Mouse (Mus musculus): Measurements from ENCODE around the gene Foxb1. TPM values are rescaled to one million over a fixed set of nuclear protein-coding genes. Genes with fewer than 3 reads are reported as not detected.

The Foxb1 gene
- not detected in 2 replicates for polyA plus RNA-seq (2015; fragmentation: Nextera tagmentation; extraction: Ambion mirVana)

- H3K9me3 ChIP-seq (replicated peaks; ENCODE audit: control insufficient read depth, low read length), result no peaks in the 10 kb centered on the region
- ATAC-seq (ENCODE audit: low read depth), result no peak
- H3K27ac ChIP-seq (ENCODE audit: low read length), result no peak within 1 kb of the TSS
- no peak within 1 kb of the TSS for H3K9ac ChIP-seq (ENCODE audit: low read depth, low read length)
- H3K36me3 ChIP-seq (ENCODE audit: control insufficient read depth, insufficient read depth), result no peaks in the 10 kb centered on the region
- H3K27me3 ChIP-seq (ENCODE audit: control insufficient read depth, insufficient read depth, low read depth, low read length), result peaks cover 91% of the 10 kb centered on the region
- 1% methylated on average over 60 of the region's 60 CpGs for WGBS (ENCODE audit: insufficient replicate concordance)
- H3K4me3 ChIP-seq (ENCODE audit: low read depth, low read length), result no peak within 1 kb of the TSS
- H3K4me1 ChIP-seq (ENCODE audit: control insufficient read depth, low read depth, low read length), result no peaks in the 10 kb centered on the region
- H3K4me2 ChIP-seq (ENCODE audit: low read depth, low read length), result no peak within 1 kb of the TSS
These were observed at the start of gene Foxb1 for GRCm38 (mm10) chr9:69760371-69761301. Gene Foxb1 (minus strand): TSS chr9:69760940.

GRCm38 (mm10) chr9:69790562-69790961 lies 29.8 kb upstream of the Foxb1 start:
- 48% methylated on average over 7 of the region's 7 CpGs for WGBS (ENCODE audit: insufficient replicate concordance)
- ATAC-seq (ENCODE audit: low read depth), result no peak

GRCm38 (mm10) chr9:69779996-69780395 lies 19.3 kb upstream of the Foxb1 start:
- Histone ChIP-seq H3K4me2 (ENCODE audit: low read depth, low read length) (no peak overlapping the region), H3K36me3 (ENCODE audit: control insufficient read depth, insufficient read depth) (no peaks in the 10 kb centered on the region), H3K27ac (ENCODE audit: low read length) (no peak overlapping the region), H3K9me3 (replicated peaks; ENCODE audit: control insufficient read depth, low read length) (no peaks in the 10 kb centered on the region), H3K4me3 (ENCODE audit: low read depth, low read length) (no peak overlapping the region), H3K27me3 (ENCODE audit: control insufficient read depth, insufficient read depth, low read depth, low read length) (no peaks in the 10 kb centered on the region), H3K4me1 (ENCODE audit: control insufficient read depth, low read depth, low read length) (no peaks in the 10 kb centered on the region), H3K9ac (ENCODE audit: low read depth, low read length) (no peak overlapping the region)
- ATAC-seq (ENCODE audit: low read depth), result no peak
- WGBS (ENCODE audit: insufficient replicate concordance), result 69% methylated on average over 2 of the region's 2 CpGs

More at GRCm38 (mm10) chr9:69790562-69790961, 29.8 kb upstream of the Foxb1 start:
- Histone ChIP-seq H3K27me3 (ENCODE audit: control insufficient read depth, insufficient read depth, low read depth, low read length) (no peaks in the 10 kb centered on the region), H3K4me3 (ENCODE audit: low read depth, low read length) (no peak overlapping the region), H3K36me3 (ENCODE audit: control insufficient read depth, insufficient read depth) (no peaks in the 10 kb centered on the region), H3K4me2 (ENCODE audit: low read depth, low read length) (no peak overlapping the region), H3K9me3 (replicated peaks; ENCODE audit: control insufficient read depth, low read length) (no peaks in the 10 kb centered on the region), H3K4me1 (ENCODE audit: control insufficient read depth, low read depth, low read length) (no peaks in the 10 kb centered on the region), H3K27ac (ENCODE audit: low read length) (no peak overlapping the region), H3K9ac (ENCODE audit: low read depth, low read length) (no peak overlapping the region)

- Histone ChIP-seq H3K9ac (ENCODE audit: low read depth, low read length) (no peak overlapping the region), H3K27me3 (ENCODE audit: control insufficient read depth, insufficient read depth, low read depth, low read length) (peaks cover 78% of the 10 kb centered on the region), H3K27ac (ENCODE audit: low read length) (no peak overlapping the region), H3K4me1 (ENCODE audit: control insufficient read depth, low read depth, low read length) (no peaks in the 10 kb centered on the region), H3K4me2 (ENCODE audit: low read depth, low read length) (no peak overlapping the region), H3K4me3 (ENCODE audit: low read depth, low read length) (no peak overlapping the region), H3K36me3 (ENCODE audit: control insufficient read depth, insufficient read depth) (no peaks in the 10 kb centered on the region), H3K9me3 (replicated peaks; ENCODE audit: control insufficient read depth, low read length) (no peaks in the 10 kb centered on the region)
- ATAC-seq (ENCODE audit: low read depth), result no peak
- 7% methylated on average over 21 of the region's 21 CpGs for WGBS (ENCODE audit: insufficient replicate concordance)
These were observed 9.3 kb upstream of the Foxb1 start for GRCm38 (mm10) chr9:69769949-69770585.

- no peak for ATAC-seq (ENCODE audit: low read depth)
- H3K27me3 ChIP-seq (ENCODE audit: control insufficient read depth, insufficient read depth, low read depth, low read length), result peaks cover 86% of the 10 kb centered on the region
- no peaks in the 10 kb centered on the region for H3K4me1 ChIP-seq (ENCODE audit: control insufficient read depth, low read depth, low read length)
- WGBS (ENCODE audit: insufficient replicate concordance), result under 1% methylated on average over 36 of the region's 36 CpGs
- H3K27ac ChIP-seq (ENCODE audit: low read length), result no peak overlapping the region
- no peaks in the 10 kb centered on the region for H3K9me3 ChIP-seq (replicated peaks; ENCODE audit: control insufficient read depth, low read length)
- no peak overlapping the region for H3K9ac ChIP-seq (ENCODE audit: low read depth, low read length)
- H3K4me2 ChIP-seq (ENCODE audit: low read depth, low read length), result no peak overlapping the region
- no peaks in the 10 kb centered on the region for H3K36me3 ChIP-seq (ENCODE audit: control insufficient read depth, insufficient read depth)
- H3K4me3 ChIP-seq (ENCODE audit: low read depth, low read length), result no peak overlapping the region
These were observed 8.6 kb upstream of the Foxb1 start for GRCm38 (mm10) chr9:69769091-69769948.

GRCm38 (mm10) chr9:69768136-69768875 lies 7.6 kb upstream of the Foxb1 start:
- no peaks in the 10 kb centered on the region for H3K4me1 ChIP-seq (ENCODE audit: control insufficient read depth, low read depth, low read length)
- no peak overlapping the region for H3K4me2 ChIP-seq (ENCODE audit: low read depth, low read length)
- ATAC-seq (ENCODE audit: low read depth), result no peak
- 3% methylated on average over 28 of the region's 28 CpGs for WGBS (ENCODE audit: insufficient replicate concordance)
- H3K36me3 ChIP-seq (ENCODE audit: control insufficient read depth, insufficient read depth), result no peaks in the 10 kb centered on the region
- H3K27ac ChIP-seq (ENCODE audit: low read length), result no peak overlapping the region
- H3K9ac ChIP-seq (ENCODE audit: low read depth, low read length), result no peak overlapping the region
- no peak overlapping the region for H3K4me3 ChIP-seq (ENCODE audit: low read depth, low read length)
- peaks cover 96% of the 10 kb centered on the region for H3K27me3 ChIP-seq (ENCODE audit: control insufficient read depth, insufficient read depth, low read depth, low read length)
- H3K9me3 ChIP-seq (replicated peaks; ENCODE audit: control insufficient read depth, low read length), result no peaks in the 10 kb centered on the region

GRCm38 (mm10) chr9:69767421-69767820 lies 6.7 kb upstream of the Foxb1 start:
- Histone ChIP-seq H3K9me3 (replicated peaks; ENCODE audit: control insufficient read depth, low read length) (no peaks in the 10 kb centered on the region), H3K4me2 (ENCODE audit: low read depth, low read length) (no peak overlapping the region), H3K9ac (ENCODE audit: low read depth, low read length) (no peak overlapping the region), H3K4me3 (ENCODE audit: low read depth, low read length) (no peak overlapping the region), H3K36me3 (ENCODE audit: control insufficient read depth, insufficient read depth) (no peaks in the 10 kb centered on the region), H3K27ac (ENCODE audit: low read length) (no peak overlapping the region), H3K4me1 (ENCODE audit: control insufficient read depth, low read depth, low read length) (no peaks in the 10 kb centered on the region), H3K27me3 (ENCODE audit: control insufficient read depth, insufficient read depth, low read depth, low read length) (peaks cover 98% of the 10 kb centered on the region)
- ATAC-seq (ENCODE audit: low read depth), result no peak
- 4% methylated on average over 11 of the region's 12 CpGs for WGBS (ENCODE audit: insufficient replicate concordance)

- no peak overlapping the region for H3K9ac ChIP-seq (ENCODE audit: low read depth, low read length)
- no peaks in the 10 kb centered on the region for H3K36me3 ChIP-seq (ENCODE audit: control insufficient read depth, insufficient read depth)
- WGBS (ENCODE audit: insufficient replicate concordance), result 2% methylated on average over 4 of the region's 4 CpGs
- no peaks in the 10 kb centered on the region for H3K4me1 ChIP-seq (ENCODE audit: control insufficient read depth, low read depth, low read length)
- no peaks in the 10 kb centered on the region for H3K9me3 ChIP-seq (replicated peaks; ENCODE audit: control insufficient read depth, low read length)
- no peak overlapping the region for H3K4me3 ChIP-seq (ENCODE audit: low read depth, low read length)
- H3K27me3 ChIP-seq (ENCODE audit: control insufficient read depth, insufficient read depth, low read depth, low read length), result peaks cover 99% of the 10 kb centered on the region
- H3K4me2 ChIP-seq (ENCODE audit: low read depth, low read length), result no peak overlapping the region
- no peak overlapping the region for H3K27ac ChIP-seq (ENCODE audit: low read length)
- no peak for ATAC-seq (ENCODE audit: low read depth)
These were observed 6.2 kb upstream of the Foxb1 start for GRCm38 (mm10) chr9:69766936-69767335.

All from liver, embryonic 16.5 days (tissue).